Mouse (Mus musculus) heart, adult 2 months (tissue): Measurements from ENCODE around the gene Sdccag8. TPM values are rescaled to one million over a fixed set of nuclear protein-coding genes. Genes with fewer than 3 reads are reported as not detected.
"Not testable (repeated sequence)": the region's sequence is repeated elsewhere in the genome, so short reads cannot be mapped to it uniquely, and the experiment has no call there.

ENCODE experiments used
- DNase-seq, 2 experiments: peaks; one replicate each; pipeline ENCODE4 v3.0.0; 2021
- H3K27ac ChIP-seq: fragments of 200-600 bp; 2 replicates; pipeline ENCODE4 v1.8.1; 2022
- H3K27me3 ChIP-seq: fragments of 200-500 bp; 2 replicates; pipeline ENCODE4 v1.6.1; 2012; ENCODE audit warnings: mild to moderate bottlenecking, low read length, inconsistent platforms, mixed read lengths; ENCODE audit not compliant: control insufficient read depth, insufficient read depth
- H3K36me3 ChIP-seq: fragments of 200-500 bp; 2 replicates; pipeline ENCODE4 v1.6.1; 2012; ENCODE audit warnings: low read length, inconsistent platforms; ENCODE audit not compliant: control insufficient read depth, insufficient read depth
- H3K4me1 ChIP-seq: fragments of 200-500 bp; 2 replicates; pipeline ENCODE4 v1.6.1; 2011; ENCODE audit warnings: low read length; ENCODE audit not compliant: control insufficient read depth, insufficient read depth
- H3K4me3 ChIP-seq: fragments of 200-600 bp; 2 replicates; pipeline ENCODE4 v1.8.1; 2022
- H3K79me2 ChIP-seq: fragments of 200-500 bp; replicated peaks from 2 replicates; pipeline ENCODE4 v1.6.1; 2012; ENCODE audit warnings: mild to moderate bottlenecking, inconsistent platforms, low read length, moderate library complexity, mixed read lengths; ENCODE audit not compliant: control insufficient read depth, insufficient read depth
- H3K9ac ChIP-seq: fragments of 200-500 bp; 2 replicates; pipeline ENCODE4 v1.6.1; 2012; ENCODE audit warnings: low read depth, mild to moderate bottlenecking, control low read depth, inconsistent platforms, low read length, mixed read lengths
- CTCF ChIP-seq: fragments of 200-600 bp; IDR thresholded peaks from 2 replicates; pipeline ENCODE4 v1.8.1; 2022; ENCODE audit warnings: antibody characterized with exemption, mild to moderate bottlenecking, moderate library complexity
- EP300 ChIP-seq: fragments of 200-500 bp; IDR thresholded peaks from 2 replicates; pipeline ENCODE4 v1.6.1; 2011; ENCODE audit warnings: low read depth, low read length, control low read depth; ENCODE audit not compliant: insufficient read depth
- POLR2A ChIP-seq: fragments of 200-500 bp; IDR thresholded peaks from 2 replicates; pipeline ENCODE4 v1.6.1; 2011; ENCODE audit warnings: mild to moderate bottlenecking, low read depth, low read length, control low read depth; ENCODE audit not compliant: insufficient read depth
- WGBS: fragments of 180-500 bp; shearing (Covaris S2); methylation state at CpG from one replicate; pipeline ENCODE4 v1.1.7; 2018; 5-methylcytosine and 5-hydroxymethylcytosine counted together
- intact Hi-C: fragments of 180-260 bp; cut with DNase I; formaldehyde crosslinking; loops from one replicate; pipeline ENCODE4 v1.15.1; 2025
- polyA plus RNA-seq: library from polyadenylated mRNA; depleted of rRNA; stranded (reverse); fragments of >200 nt; gene quantifications from 2 replicates; pipeline ENCODE4 v1.2.3, GENCODE M21; 2012
- total RNA-seq, 2 experiments: library from RNA; stranded (reverse); gene quantifications; 2 replicates each; pipeline ENCODE4 v1.2.3; 2021

The Sdccag8 gene
- total and polyA plus RNA-seq, 3 experiments, result 2.6 to 4.6 (median 3.5) TPM

DNA sequence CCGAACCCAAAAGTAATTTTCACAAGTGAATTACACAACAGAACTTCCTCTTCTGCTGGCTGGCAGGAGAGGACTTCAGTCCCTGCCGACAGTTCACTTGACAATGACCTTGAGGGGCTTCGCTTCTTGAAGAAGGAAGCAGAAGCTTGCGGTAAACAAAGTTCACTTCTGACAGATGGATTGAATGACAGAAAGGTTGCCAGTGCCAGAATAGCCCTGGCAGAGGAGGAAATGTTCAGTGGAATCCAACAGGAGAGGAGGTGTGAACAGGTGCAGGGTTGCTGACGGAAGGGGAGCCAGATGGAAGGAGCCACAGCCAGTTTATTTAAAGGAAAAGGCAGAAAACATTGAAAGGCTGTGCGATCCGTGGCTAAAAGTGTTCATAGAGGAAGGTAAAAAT is 118.9 kb downstream of the Sdccag8 start:
- intact Hi-C loops, result no loop called here
- H3K79me2 ChIP-seq, result no peaks in the 10 kb centered on the region
- H3K27me3 ChIP-seq, result no peaks in the 10 kb centered on the region
- no peak overlapping the region for H3K9ac ChIP-seq
- TF ChIP-seq CTCF, result no peak
- TF ChIP-seq POLR2A, result no peak
- TF ChIP-seq EP300, result no peak
- H3K27ac ChIP-seq, result no peak overlapping the region
- H3K4me3 ChIP-seq, result no peak overlapping the region
- no peaks in the 10 kb centered on the region for H3K36me3 ChIP-seq
- no peak for DNase-seq
- WGBS, result 53% methylated on average over 7 of the region's 7 CpGs
- no peaks in the 10 kb centered on the region for H3K4me1 ChIP-seq

DNA sequence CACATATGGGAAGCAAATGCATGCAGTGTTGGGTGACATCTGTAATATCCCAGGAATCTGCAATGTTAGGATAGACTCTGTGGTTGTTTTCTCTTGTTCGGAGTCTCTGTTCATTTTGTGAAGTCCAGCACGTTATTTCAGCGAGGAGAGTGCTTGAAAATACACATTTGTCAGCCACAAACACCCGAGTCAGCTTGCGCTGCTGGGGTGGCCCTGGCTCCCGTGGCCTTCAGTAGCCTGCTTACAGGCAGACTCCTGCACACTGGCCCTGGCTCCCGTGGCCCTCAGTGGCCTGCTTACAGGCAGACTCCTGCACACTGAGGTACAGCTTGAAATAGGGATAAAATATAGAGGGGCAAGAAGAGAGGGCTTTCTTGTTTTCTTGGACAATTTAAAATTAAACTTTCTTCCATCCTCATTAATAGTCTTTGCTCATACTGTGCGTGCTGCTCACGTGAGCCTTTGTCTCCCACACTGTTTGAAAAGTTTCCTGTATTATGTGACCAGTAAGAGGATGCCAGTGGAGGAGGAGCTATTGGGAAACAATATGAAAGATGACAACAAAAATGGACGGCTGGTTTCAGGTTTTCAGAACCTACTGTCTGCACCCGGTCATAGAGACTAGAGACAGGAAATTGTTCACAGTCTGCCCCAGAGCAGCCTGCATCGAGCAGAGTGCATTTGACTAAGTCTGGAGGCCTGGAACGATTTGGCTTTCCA is 119.7 kb downstream of the Sdccag8 start:
- intact Hi-C loops, result no loop called here
- DNase-seq, result no peak
- Histone ChIP-seq H3K27ac (no peak overlapping the region), H3K27me3 (no peaks in the 10 kb centered on the region), H3K9ac (no peak overlapping the region), H3K4me1 (no peaks in the 10 kb centered on the region), H3K36me3 (no peaks in the 10 kb centered on the region), H3K4me3 (no peak overlapping the region), H3K79me2 (no peaks in the 10 kb centered on the region)
- TF ChIP-seq EP300, result no peak
- no peak for TF ChIP-seq POLR2A
- no peak for TF ChIP-seq CTCF
- 70% methylated on average over 13 of the region's 13 CpGs for whole genome bisulfite sequencing

- Histone ChIP-seq H3K36me3 (no peaks in the 10 kb centered on the region), H3K9ac (no peak overlapping the region), H3K27me3 (no peaks in the 10 kb centered on the region), H3K4me3 (no peak overlapping the region), H3K79me2 (no peaks in the 10 kb centered on the region), H3K27ac (no peak overlapping the region), H3K4me1 (no peaks in the 10 kb centered on the region)
- DNase-seq, result no peak
- WGBS, result 64% methylated on average over 8 of the region's 8 CpGs
- intact Hi-C loops, result no loop called here
- no peak for TF ChIP-seq POLR2A
- no peak for TF ChIP-seq EP300
- TF ChIP-seq CTCF, result no peak
Measured at GRCm38 (mm10) chr1:176939901-176940341, 125.5 kb downstream of the Sdccag8 start.

DNA sequence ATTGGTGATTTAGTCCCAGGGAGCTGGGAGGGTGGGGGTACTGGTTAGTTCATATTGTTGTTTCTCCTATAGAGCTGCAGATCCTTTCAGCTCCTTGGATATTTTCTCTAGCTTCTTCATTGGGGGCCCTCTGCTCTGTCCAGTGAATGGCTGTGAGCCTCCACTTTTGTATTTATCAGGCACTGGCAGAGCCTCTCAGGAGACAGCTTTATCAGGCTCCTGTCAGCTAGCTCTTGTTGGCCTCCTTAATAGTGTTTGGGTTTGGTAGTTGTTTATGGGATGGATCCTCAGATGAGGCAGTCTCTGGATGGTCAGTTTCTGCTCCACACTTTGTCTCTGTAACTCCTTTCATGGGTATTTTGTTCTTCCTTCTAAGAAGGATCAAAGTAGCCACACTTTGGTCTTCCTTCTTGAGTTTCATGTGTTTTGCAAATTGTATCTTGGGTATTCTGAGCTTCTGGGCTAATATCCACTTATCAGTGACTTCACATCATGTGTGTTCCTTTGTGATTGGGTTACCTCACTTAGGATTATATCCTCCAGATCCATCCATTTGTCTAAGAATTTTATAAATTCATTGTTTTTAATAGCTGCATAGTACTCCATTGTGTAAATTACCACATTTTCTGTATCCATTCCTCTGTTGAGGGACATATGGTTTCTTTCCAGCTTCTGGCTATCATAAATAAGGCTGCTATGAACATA is 127.0 kb downstream of the Sdccag8 start:
- intact Hi-C loops, H3K27ac ChIP-seq, H3K79me2 ChIP-seq, DNase-seq, H3K27me3 ChIP-seq, H3K36me3 ChIP-seq, H3K9ac ChIP-seq, H3K4me1 ChIP-seq, H3K4me3 ChIP-seq: not testable (repeated sequence)

DNA sequence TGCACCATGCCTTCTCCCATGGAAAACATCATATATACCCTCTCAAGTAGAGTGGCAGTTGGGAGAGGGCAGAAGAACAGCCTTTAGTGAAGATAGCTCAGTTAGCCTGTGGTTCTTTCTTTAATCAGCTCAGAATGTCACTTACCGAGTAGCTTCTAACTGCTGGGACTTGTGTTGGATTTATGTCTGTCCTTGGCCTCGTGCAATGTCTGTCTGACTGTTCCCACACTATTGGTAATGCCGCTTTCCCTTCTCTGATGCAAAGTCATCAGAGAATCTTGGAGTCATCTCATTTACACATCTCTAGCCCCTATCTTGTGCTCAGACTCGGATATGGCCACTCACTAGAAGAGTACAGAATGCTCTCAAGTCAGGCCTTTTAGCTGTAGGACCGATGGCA is 128.7 kb downstream of the Sdccag8 start:
- WGBS, result 93% methylated on average over 5 of the region's 5 CpGs
- no peak overlapping the region for H3K9ac ChIP-seq
- H3K4me3 ChIP-seq, result no peak overlapping the region
- H3K4me1 ChIP-seq, result no peaks in the 10 kb centered on the region
- DNase-seq, result no peak
- intact Hi-C loops, result no loop called here
- H3K27me3 ChIP-seq, result no peaks in the 10 kb centered on the region
- TF ChIP-seq EP300 (no peak), CTCF (no peak), POLR2A (no peak)
- no peak overlapping the region for H3K27ac ChIP-seq
- no peaks in the 10 kb centered on the region for H3K36me3 ChIP-seq
- H3K79me2 ChIP-seq, result no peaks in the 10 kb centered on the region

DNA sequence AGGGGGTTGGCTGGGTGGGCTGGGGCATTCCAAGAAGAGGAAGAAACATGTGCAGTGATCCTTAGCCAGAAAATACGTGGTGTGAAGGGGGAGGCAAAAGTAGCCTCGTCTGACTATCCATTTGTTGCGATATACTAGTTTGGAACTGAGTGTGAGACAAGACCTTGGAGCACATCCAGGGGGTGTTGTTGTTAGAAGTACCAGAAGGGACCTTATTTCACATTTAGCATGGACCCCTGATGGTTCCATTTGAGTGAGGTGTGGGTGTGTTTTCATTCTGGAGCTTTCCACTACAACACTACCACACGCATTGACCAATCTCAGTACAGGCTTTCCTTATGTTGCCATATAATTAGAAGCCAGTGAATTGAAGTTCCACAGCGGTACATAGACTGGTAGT is 129.5 kb downstream of the Sdccag8 start:
- Histone ChIP-seq H3K27ac (no peak overlapping the region), H3K4me3 (no peak overlapping the region), H3K36me3 (no peaks in the 10 kb centered on the region), H3K27me3 (no peaks in the 10 kb centered on the region), H3K4me1 (no peaks in the 10 kb centered on the region), H3K79me2 (no peaks in the 10 kb centered on the region), H3K9ac (no peak overlapping the region)
- 79% methylated on average over 5 of the region's 5 CpGs for WGBS
- intact Hi-C loops, result no loop called here
- DNase-seq, result no peak
- TF ChIP-seq EP300 (no peak), POLR2A (no peak), CTCF (no peak)
